Mouse (Mus musculus) MEL (cell line): ENCODE data around the gene Tomm34. TPM values are rescaled to one million over a fixed set of nuclear protein-coding genes. Genes with fewer than 3 reads are reported as not detected.

ENCODE experiments used
- polyA plus RNA-seq, 2 experiments: library from polyadenylated mRNA; stranded (reverse) in 1 of 2; unstranded in 1 of 2; fragments of >175 nt in 1 of 2; fragments of >200 nt in 1 of 2; gene quantifications; 2 replicates each; pipeline versions ENCODE4 v1.2.1 to v1.2.4; 2012; ENCODE audit warnings: low replicate concordance in 2 of 2, low read depth in 1 of 2; ENCODE audit not compliant: insufficient read length in 2 of 2, insufficient read depth in 1 of 2, missing spikeins in 1 of 2
- total RNA-seq: library from RNA; depleted of rRNA; stranded (reverse); fragments of 300-350 nt; gene quantifications from 2 replicates; pipeline ENCODE4 v1.2.3, GENCODE M21; 2012; rRNA removed

Gene Tomm34
- total and polyA plus RNA-seq, 3 experiments, result 38.9 to 48.7 TPM; not detected in 1

Other genes with a start within 250 kb of the Tomm34 start
- not detected in 2 replicates for gene Kcnk15, start 217.5 kb downstream of the Tomm34 start, total RNA-seq
- gene Kcnk15, start 217.5 kb downstream of the Tomm34 start, polyA plus RNA-seq, result not detected
- gene Rims4, start 152.5 kb downstream of the Tomm34 start, total RNA-seq, result not detected in 2 replicates
- gene Rims4, start 152.5 kb downstream of the Tomm34 start, polyA plus RNA-seq, result not detected
- gene Ywhab, start 76.2 kb downstream of the Tomm34 start, total RNA-seq, result 71.4 and 76.3 TPM in 2 replicates
- 100 to 1,000 TPM; 179 to 717 TPM for gene Ywhab, start 76.2 kb downstream of the Tomm34 start, polyA plus RNA-seq
- gene Pabpc1l, start 45.7 kb downstream of the Tomm34 start, total RNA-seq, result 0.27 and 0.29 TPM in 2 replicates
- gene Pabpc1l, start 45.7 kb downstream of the Tomm34 start, polyA plus RNA-seq, result under 1 TPM in 1 of 2 experiments, not detected in 1; 0.40 TPM
- gene Stk4, start 847 bp downstream of the Tomm34 start, total RNA-seq, result 41.8 and 46.8 TPM in 2 replicates
- 10 to 100 TPM in 1 of 2 experiments, not detected in 1; 56.1 TPM for gene Stk4, start 847 bp downstream of the Tomm34 start, polyA plus RNA-seq
- not detected in 2 replicates for gene Kcns1, start 99.9 kb upstream of the Tomm34 start, total RNA-seq
- gene Kcns1, start 99.9 kb upstream of the Tomm34 start, polyA plus RNA-seq, result not detected
- not detected in 2 replicates for gene Wfdc5, start 111.6 kb upstream of the Tomm34 start, total RNA-seq
- not detected for gene Wfdc5, start 111.6 kb upstream of the Tomm34 start, polyA plus RNA-seq
- gene Wfdc12, start 119.4 kb upstream of the Tomm34 start, total RNA-seq, result not detected in 2 replicates
- under 1 TPM in 1 of 2 experiments, not detected in 1; 0.10 TPM for gene Wfdc12, start 119.4 kb upstream of the Tomm34 start, polyA plus RNA-seq
- not detected in 2 replicates for gene Wfdc15a, start 129.0 kb upstream of the Tomm34 start, total RNA-seq
- gene Wfdc15a, start 129.0 kb upstream of the Tomm34 start, polyA plus RNA-seq, result not detected
- gene Wfdc15b, start 150.5 kb upstream of the Tomm34 start, total RNA-seq, result not detected in 2 replicates
- gene Wfdc15b, start 150.5 kb upstream of the Tomm34 start, polyA plus RNA-seq, result not detected
- not detected in 2 replicates for gene Svs2, start 167.3 kb upstream of the Tomm34 start, total RNA-seq
- gene Svs2, start 167.3 kb upstream of the Tomm34 start, polyA plus RNA-seq, result not detected
- not detected in 2 replicates for gene Svs3b, start 185.5 kb upstream of the Tomm34 start, total RNA-seq
- gene Svs3b, start 185.5 kb upstream of the Tomm34 start, polyA plus RNA-seq, result not detected
- not detected in 2 replicates for gene Svs4, start 207.3 kb upstream of the Tomm34 start, total RNA-seq
- gene Svs4, start 207.3 kb upstream of the Tomm34 start, polyA plus RNA-seq, result not detected
- not detected in 2 replicates for gene Svs3a, start 218.1 kb upstream of the Tomm34 start, total RNA-seq
- not detected for gene Svs3a, start 218.1 kb upstream of the Tomm34 start, polyA plus RNA-seq
- not detected in 2 replicates for gene Svs6, start 245.6 kb upstream of the Tomm34 start, total RNA-seq
- gene Svs6, start 245.6 kb upstream of the Tomm34 start, polyA plus RNA-seq, result not detected